Mouse (Mus musculus) hindbrain, embryonic 15.5 days (tissue): ENCODE measurements at regions not wholly inside any gene's neighbourhood (a gene's known extent, or its start where the extent isn't known, plus 50 kb on each side); places are given as distances from the start of the nearest gene placed in this dataset.

Source experiments
- ATAC-seq: fragments of 200-750 bp; cut with Nextera tagmentation; 2 replicates; pipeline ENCODE4 v1.8.0; 2017; ENCODE audit warnings: low read depth, moderate number of reproducible peaks, moderate TSS enrichment; ENCODE audit not compliant: low FRiP score
- H3K27ac ChIP-seq: fragments of 300-500 bp; sonication (generic); replicated peaks from 2 replicates; pipeline ENCODE4 v1.5.1; 2015; ENCODE audit warnings: mild to moderate bottlenecking, inconsistent platforms
- H3K27me3 ChIP-seq: fragments of 300-500 bp; sonication (generic); 2 replicates; pipeline ENCODE4 v1.6.1; 2015; ENCODE audit warnings: control low read depth, inconsistent platforms
- H3K36me3 ChIP-seq: fragments of 300-500 bp; sonication (generic); 2 replicates; pipeline ENCODE4 v1.6.1; 2015; ENCODE audit warnings: control low read depth, inconsistent platforms
- H3K4me1 ChIP-seq: fragments of 300-500 bp; sonication (generic); replicated peaks from 2 replicates; pipeline ENCODE4 v1.6.1; 2015; ENCODE audit warnings: control low read depth, inconsistent platforms
- H3K4me2 ChIP-seq: fragments of 300-500 bp; sonication (generic); 2 replicates; pipeline ENCODE4 v1.6.1; 2015; ENCODE audit warnings: moderate library complexity, mild to moderate bottlenecking, inconsistent platforms
- H3K4me3 ChIP-seq: fragments of 300-500 bp; sonication (generic); 2 replicates; pipeline ENCODE4 v1.5.1; 2015; ENCODE audit warnings: mild to moderate bottlenecking, inconsistent platforms
- H3K9ac ChIP-seq: fragments of 300-500 bp; sonication (generic); 2 replicates; pipeline ENCODE4 v1.6.1; 2015; ENCODE audit warnings: inconsistent platforms
- H3K9me3 ChIP-seq: fragments of 300-500 bp; sonication (generic); 2 replicates; pipeline ENCODE4 v1.6.1; 2016; ENCODE audit warnings: control low read depth, inconsistent platforms
- WGBS: fragments of 180-500 bp; shearing (Covaris S2); methylation state at CpG from one replicate; pipeline ENCODE4 v1.1.7; 2015; 5-methylcytosine and 5-hydroxymethylcytosine counted together

DNA sequence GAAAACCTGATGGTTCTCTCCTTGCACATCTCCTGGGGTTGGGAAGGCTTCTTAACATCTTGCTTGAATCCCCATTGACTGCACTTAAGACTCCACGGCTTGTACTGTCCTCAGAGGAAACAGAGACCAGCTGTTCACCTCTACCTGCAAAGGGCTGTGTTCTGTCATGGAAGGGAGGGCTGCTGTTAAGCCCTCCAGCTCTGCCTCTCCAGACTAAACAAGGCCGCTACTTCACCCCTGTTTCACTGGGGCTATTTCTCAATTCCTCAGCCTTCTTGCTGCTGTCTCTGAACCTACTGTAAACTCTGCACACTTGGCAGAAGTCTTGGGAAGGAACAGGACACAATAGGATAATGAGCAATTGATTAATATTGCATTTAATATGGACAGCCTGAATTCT, 64.7 kb upstream of the BC052040 start:
- Histone ChIP-seq H3K9me3 (no peaks in the 10 kb centered on the region), H3K4me1 (peaks cover 7% of the 10 kb centered on the region), H3K4me2 (no peak overlapping the region), H3K9ac (no peak overlapping the region), H3K4me3 (no peak overlapping the region), H3K27ac (no peak overlapping the region), H3K36me3 (no peaks in the 10 kb centered on the region), H3K27me3 (0 out of 2 replicates have a peak, but pooled peaks cover 2% of the 10 kb centered on the region)
- ATAC-seq: no peak
- 53% methylated on average over 2 of the region's 2 CpGs for WGBS

DNA sequence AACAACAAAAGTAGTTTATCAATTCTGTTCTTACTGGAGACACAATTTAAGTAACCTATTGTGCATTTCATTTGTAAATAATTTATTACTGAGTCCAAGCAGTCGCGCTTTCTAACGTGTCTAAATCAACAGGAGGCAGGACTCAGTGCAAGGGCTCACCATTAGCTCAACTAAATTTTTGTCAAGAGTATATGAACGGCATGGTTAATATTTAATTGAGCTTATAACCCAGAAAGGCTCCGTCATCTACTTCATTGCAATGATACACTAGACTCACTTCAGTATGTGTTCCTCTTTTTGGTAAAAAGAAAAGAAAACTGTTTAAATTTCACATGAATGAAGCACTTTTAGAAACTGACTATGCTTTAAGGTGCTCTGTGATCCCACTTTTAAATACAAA, 61.5 kb upstream of the BC052040 start:
- WGBS: 67% methylated on average over 5 of the region's 5 CpGs
- no peak for ATAC-seq
- 0 out of 2 replicates have a peak, but pooled peaks cover 2% of the 10 kb centered on the region for H3K27me3 ChIP-seq

DNA sequence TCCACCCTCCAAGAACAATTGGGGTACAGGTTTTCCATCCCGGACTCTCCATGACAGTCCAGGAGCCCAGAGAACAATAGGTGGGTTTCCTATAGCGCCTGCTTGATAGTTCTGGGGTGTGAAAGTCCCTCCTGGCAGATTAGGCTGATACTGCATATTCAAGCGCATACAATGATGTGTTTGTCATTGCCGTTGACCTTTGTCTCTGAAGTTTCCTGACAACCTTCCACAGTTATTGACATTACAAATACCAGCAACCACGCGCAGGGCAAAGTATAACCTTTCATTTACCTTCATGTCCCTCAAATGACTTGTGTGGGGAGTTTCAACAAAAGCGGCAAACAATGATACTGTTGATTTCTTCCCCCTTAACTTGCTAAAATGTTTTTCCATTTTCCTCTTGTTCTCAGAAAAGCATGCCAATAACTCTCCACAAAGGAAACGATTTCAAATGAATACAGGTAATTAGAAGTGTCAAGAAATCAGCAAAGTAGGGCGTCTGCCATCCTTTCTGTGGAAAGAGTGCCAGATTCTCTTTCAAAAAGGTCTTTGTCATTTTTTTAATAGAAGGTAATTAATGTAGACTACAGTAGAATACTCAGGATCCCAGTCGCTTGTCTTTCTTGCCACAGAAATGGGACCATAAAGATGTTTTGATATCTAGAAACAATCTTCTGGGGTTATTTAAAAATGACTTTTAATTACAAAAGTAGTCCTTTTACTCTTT, 60.9 kb upstream of the BC052040 start:
- 53% methylated on average over 10 of the region's 10 CpGs for WGBS
- ATAC-seq: no peak
- Histone ChIP-seq H3K4me1 (no peaks in the 10 kb centered on the region), H3K9ac (no peak overlapping the region), H3K4me2 (no peak overlapping the region), H3K36me3 (no peaks in the 10 kb centered on the region), H3K9me3 (no peaks in the 10 kb centered on the region), H3K27ac (no peak overlapping the region), H3K27me3 (0 out of 2 replicates have a peak, but pooled peaks cover 2% of the 10 kb centered on the region), H3K4me3 (no peak overlapping the region)

More for the DNA sequence above, 61.5 kb upstream of the BC052040 start:
- Histone ChIP-seq H3K4me2 (no peak overlapping the region), H3K27ac (no peak overlapping the region), H3K9me3 (no peaks in the 10 kb centered on the region), H3K36me3 (no peaks in the 10 kb centered on the region), H3K4me1 (no peaks in the 10 kb centered on the region), H3K4me3 (no peak overlapping the region), H3K9ac (no peak overlapping the region)

DNA sequence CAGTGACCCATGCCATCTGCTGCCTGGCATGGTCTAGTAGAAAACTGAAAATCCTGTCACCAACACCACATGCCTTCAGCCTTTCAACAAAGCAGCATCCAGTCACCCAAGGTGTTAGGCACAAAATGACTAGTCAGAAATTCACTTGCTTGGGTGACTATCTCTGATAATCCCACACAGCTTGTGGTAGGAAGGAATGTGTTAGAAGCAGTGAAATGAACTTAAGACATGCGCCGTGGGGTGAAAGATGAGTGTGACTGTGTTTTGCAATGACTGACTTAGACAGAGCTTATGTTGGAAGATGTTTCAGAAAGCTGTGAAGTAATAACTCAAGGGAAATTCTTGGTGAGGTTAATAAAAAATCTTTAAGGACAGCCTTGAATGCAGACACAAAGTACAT, 51.6 kb upstream of the BC052040 start:
- H3K9ac ChIP-seq: no peak overlapping the region
- H3K36me3 ChIP-seq: no peaks in the 10 kb centered on the region
- H3K4me3 ChIP-seq: no peak overlapping the region
- no peaks in the 10 kb centered on the region for H3K4me1 ChIP-seq
- no peak overlapping the region for H3K4me2 ChIP-seq
- H3K27ac ChIP-seq: no peak overlapping the region
- no peak for ATAC-seq
- WGBS: 90% methylated on average over 2 of the region's 2 CpGs
- no peaks in the 10 kb centered on the region for H3K9me3 ChIP-seq
- H3K27me3 ChIP-seq: no peaks in the 10 kb centered on the region
